Mouse (Mus musculus) ovary, postnatal 14 days (tissue): ENCODE measurements around the gene Ssxb10.
"Not testable (repeated sequence)": the region's sequence is repeated elsewhere in the genome, so short reads cannot be mapped to it uniquely, and the experiment has no call there.

Experiments
- DNase-seq: peaks from one replicate; pipeline ENCODE4 v3.0.0; 2022; ENCODE audit warnings: low spot score

Ssxb10 gene

GRCm38 (mm10) chrX:8327124-8327523 is at the start of gene Ssxb10:
Ssxb10 (plus strand) TSS chrX:8327424.
- DNase-seq, result no peak

GRCm38 (mm10) chrX:8288621-8289020 is 38.6 kb upstream of the Ssxb10 start:
- DNase-seq, result no peak

GRCm38 (mm10) chrX:8309302-8309701 is 17.9 kb upstream of the Ssxb10 start:
- DNase-seq, result no peak

- DNase-seq, result peak; percentile 51
Observed at GRCm38 (mm10) chrX:8314905-8315304, 12.3 kb upstream of the Ssxb10 start.

GRCm38 (mm10) chrX:8366678-8367077 is 39.5 kb downstream of the Ssxb10 start, which contains the start of gene Ssxb9:
Ssxb9 (plus strand) TSS chrX:8366978.
- DNase-seq, result not testable (repeated sequence)
